Mouse (Mus musculus): ENCODE data around the gene Tecpr2. TPM values are rescaled to one million over a fixed set of nuclear protein-coding genes. Genes with fewer than 3 reads are reported as not detected.
A peak's percentile ranks its signal among the peaks of the same experiment; 100 is the strongest.

Tecpr2 gene
- polyA plus RNA-seq, 1 experiment from 2014 or later = 2.1 TPM

DNA sequence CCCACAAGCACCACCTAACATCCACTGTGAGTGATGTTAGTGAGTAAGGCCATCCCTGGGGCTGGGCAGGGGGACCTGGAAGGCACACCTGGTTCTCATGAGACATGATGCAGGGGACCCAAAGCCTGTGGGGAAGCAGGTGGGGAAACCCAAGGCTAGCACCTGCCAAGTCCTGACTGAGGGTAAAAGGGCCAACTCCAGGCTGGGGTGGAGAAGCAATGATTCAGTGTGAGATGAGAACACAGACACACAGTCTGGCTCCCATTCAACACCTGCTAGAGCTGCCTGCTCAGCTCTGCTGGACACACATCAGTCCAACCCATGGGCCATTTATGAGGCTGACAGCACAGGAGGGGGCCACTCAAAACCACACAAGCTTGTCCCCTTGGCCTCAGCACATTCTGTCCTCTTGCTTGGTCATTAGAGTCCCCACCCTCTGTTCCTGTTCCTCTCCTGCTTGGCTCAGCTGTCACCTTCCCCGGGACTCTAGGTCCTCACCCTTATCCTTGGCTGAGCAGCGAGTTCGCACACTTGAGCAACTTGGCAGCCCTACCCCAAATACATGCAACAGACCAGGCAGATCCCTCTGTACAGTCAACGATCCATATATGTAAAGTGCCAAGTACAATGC is 86.9 kb downstream of the Tecpr2 start:
- Histone ChIP-seq H3K4me2 (ENCODE audit: low read depth, low read length) (peak overlapping the region; percentile 84), H3K9me3 (replicated peaks; ENCODE audit: control insufficient read depth, low read length) (no peaks in the 10 kb centered on the region), H3K4me1 (ENCODE audit: control insufficient read depth, low read depth, low read length) (peaks cover 80% of the 10 kb centered on the region), H3K27ac (ENCODE audit: low read length) (peak overlapping the region; percentile 100), H3K27me3 (ENCODE audit: control insufficient read depth, insufficient read depth, low read depth, low read length) (no peaks in the 10 kb centered on the region), H3K36me3 (ENCODE audit: control insufficient read depth, insufficient read depth) (peaks cover 43% of the 10 kb centered on the region), H3K9ac (ENCODE audit: low read depth, low read length) (peak overlapping the region; percentile 45), H3K4me3 (ENCODE audit: low read depth, low read length) (peak overlapping the region; percentile 90)
- no peak for ATAC-seq (ENCODE audit: low read depth)
- 79% methylated on average over 4 of the region's 4 CpGs for WGBS (ENCODE audit: insufficient replicate concordance)

DNA sequence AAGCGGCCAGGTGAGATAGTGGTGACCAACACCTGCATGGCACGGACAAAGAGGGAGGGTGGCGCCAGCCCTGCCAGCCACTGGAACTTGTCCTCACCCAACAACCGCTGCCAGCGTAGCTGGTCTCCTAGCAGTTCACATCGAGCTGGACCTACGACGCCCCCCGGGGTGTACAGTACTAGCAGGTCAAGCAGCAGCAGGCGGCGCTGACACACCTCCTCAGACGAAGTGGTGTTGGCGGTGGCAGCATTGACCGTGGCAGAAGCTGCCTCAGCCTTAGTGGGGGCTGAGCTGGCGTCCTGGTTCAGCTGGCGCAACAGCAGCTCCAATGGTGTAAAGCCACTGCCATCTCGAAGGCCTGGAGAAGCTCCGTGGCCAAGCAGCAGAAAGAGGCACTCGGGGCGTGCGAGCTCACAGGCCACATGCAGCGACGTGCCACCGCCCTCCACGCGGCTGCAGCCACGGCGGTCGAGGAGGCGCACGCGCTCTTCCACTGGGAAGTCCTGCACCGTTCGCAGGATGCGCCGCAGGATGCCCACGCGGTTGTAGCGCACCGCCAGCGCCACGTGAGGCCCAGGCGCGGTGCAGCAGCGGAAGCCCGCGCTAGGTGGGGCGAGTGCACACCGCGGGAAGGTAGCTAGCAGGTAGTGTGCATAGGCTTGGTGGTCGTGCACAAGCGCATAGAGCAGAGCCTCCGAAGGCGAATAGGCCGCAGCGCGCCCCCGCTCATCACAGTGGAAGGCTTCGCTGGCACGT is 87.7 kb downstream of the Tecpr2 start:
- peak overlapping the region; percentile 100 for H3K27ac ChIP-seq (ENCODE audit: low read length)
- WGBS (ENCODE audit: insufficient replicate concordance) = 89% methylated on average over 58 of the region's 60 CpGs
- no peaks in the 10 kb centered on the region for H3K27me3 ChIP-seq (ENCODE audit: control insufficient read depth, insufficient read depth, low read depth, low read length)
- no peak for ATAC-seq (ENCODE audit: low read depth)
- no peaks in the 10 kb centered on the region for H3K9me3 ChIP-seq (replicated peaks; ENCODE audit: control insufficient read depth, low read length)
- peak overlapping the region; percentile 90 for H3K4me3 ChIP-seq (ENCODE audit: low read depth, low read length)
- peaks cover 40% of the 10 kb centered on the region for H3K36me3 ChIP-seq (ENCODE audit: control insufficient read depth, insufficient read depth)
- peak overlapping the region; percentile 45 for H3K9ac ChIP-seq (ENCODE audit: low read depth, low read length)
- H3K4me1 ChIP-seq (ENCODE audit: control insufficient read depth, low read depth, low read length) = peaks cover 72% of the 10 kb centered on the region
- H3K4me2 ChIP-seq (ENCODE audit: low read depth, low read length) = peak overlapping the region; percentile 84

DNA sequence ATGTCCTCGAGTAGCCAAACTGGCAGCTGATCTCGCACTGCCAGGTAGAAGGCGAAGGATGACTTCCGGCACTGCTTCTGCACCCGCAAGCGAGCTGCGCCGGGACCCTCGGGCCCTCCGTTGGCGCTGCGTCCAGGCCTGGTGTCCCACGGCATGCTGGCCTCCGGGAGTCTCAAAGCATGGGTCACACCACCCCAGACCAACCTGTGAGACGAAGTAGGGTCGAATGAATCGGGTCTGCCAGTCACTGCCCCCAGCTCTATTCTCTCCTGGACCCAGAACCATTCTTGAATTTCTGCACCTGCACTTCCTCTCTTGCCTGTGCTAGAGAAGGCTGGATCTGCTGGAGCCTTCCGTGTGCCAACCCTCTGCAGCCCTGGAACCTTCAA is 88.3 kb downstream of the Tecpr2 start:
- H3K4me2 ChIP-seq (ENCODE audit: low read depth, low read length) = peak overlapping the region; percentile 84
- no peaks in the 10 kb centered on the region for H3K27me3 ChIP-seq (ENCODE audit: control insufficient read depth, insufficient read depth, low read depth, low read length)
- WGBS (ENCODE audit: insufficient replicate concordance) = 95% methylated on average over 18 of the region's 18 CpGs
- H3K27ac ChIP-seq (ENCODE audit: low read length) = peak overlapping the region; percentile 97
- peaks cover 40% of the 10 kb centered on the region for H3K36me3 ChIP-seq (ENCODE audit: control insufficient read depth, insufficient read depth)
- no peak for ATAC-seq (ENCODE audit: low read depth)
- peaks cover 67% of the 10 kb centered on the region for H3K4me1 ChIP-seq (ENCODE audit: control insufficient read depth, low read depth, low read length)
- peak overlapping the region; percentile 98 for H3K9ac ChIP-seq (ENCODE audit: low read depth, low read length)
- no peaks in the 10 kb centered on the region for H3K9me3 ChIP-seq (replicated peaks; ENCODE audit: control insufficient read depth, low read length)
- peak overlapping the region; percentile 90 for H3K4me3 ChIP-seq (ENCODE audit: low read depth, low read length)

DNA sequence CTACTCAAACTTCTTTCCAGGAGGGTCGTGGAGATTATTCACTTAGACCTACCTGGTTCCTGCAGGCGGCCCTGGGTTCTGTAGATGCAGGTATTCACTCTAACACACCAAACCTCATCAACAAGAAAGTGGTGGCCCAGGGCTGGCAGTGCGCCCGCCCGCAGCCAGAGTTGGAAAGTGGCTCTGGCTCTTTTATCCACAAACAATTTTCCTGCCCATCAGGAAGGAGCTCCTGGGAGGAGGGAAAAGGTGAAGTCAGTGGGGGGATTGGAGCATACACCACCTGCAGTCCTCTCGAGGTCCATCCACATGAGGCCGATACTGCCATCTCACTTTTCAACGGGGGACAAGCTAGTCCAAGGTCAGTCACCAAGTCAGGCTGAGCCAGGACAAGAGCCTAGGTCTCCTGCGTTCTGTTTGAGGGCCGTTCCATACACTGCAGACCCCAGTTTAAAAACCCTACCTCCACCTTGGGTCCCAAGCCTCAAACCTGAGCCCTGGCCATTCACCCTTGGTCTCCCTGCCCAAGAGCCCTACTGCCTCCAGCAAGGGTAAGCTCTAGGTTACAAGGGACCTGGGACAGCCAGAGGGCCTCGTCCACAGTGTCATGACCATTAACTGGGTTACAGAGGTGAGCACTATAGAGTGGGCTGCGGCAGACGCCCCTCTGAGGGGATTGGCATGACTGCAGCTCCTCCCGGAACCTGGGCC is 89.0 kb downstream of the Tecpr2 start:
- no peaks in the 10 kb centered on the region for H3K27me3 ChIP-seq (ENCODE audit: control insufficient read depth, insufficient read depth, low read depth, low read length)
- ATAC-seq (ENCODE audit: low read depth) = no peak
- peak overlapping the region; percentile 98 for H3K9ac ChIP-seq (ENCODE audit: low read depth, low read length)
- peaks cover 34% of the 10 kb centered on the region for H3K36me3 ChIP-seq (ENCODE audit: control insufficient read depth, insufficient read depth)
- H3K9me3 ChIP-seq (replicated peaks; ENCODE audit: control insufficient read depth, low read length) = no peaks in the 10 kb centered on the region
- peak overlapping the region; percentile 97 for H3K27ac ChIP-seq (ENCODE audit: low read length)
- 37% methylated on average over 14 of the region's 14 CpGs for WGBS (ENCODE audit: insufficient replicate concordance)
- peaks cover 60% of the 10 kb centered on the region for H3K4me1 ChIP-seq (ENCODE audit: control insufficient read depth, low read depth, low read length)
- H3K4me3 ChIP-seq (ENCODE audit: low read depth, low read length) = peak overlapping the region; percentile 90
- peak overlapping the region; percentile 84 for H3K4me2 ChIP-seq (ENCODE audit: low read depth, low read length)

DNA sequence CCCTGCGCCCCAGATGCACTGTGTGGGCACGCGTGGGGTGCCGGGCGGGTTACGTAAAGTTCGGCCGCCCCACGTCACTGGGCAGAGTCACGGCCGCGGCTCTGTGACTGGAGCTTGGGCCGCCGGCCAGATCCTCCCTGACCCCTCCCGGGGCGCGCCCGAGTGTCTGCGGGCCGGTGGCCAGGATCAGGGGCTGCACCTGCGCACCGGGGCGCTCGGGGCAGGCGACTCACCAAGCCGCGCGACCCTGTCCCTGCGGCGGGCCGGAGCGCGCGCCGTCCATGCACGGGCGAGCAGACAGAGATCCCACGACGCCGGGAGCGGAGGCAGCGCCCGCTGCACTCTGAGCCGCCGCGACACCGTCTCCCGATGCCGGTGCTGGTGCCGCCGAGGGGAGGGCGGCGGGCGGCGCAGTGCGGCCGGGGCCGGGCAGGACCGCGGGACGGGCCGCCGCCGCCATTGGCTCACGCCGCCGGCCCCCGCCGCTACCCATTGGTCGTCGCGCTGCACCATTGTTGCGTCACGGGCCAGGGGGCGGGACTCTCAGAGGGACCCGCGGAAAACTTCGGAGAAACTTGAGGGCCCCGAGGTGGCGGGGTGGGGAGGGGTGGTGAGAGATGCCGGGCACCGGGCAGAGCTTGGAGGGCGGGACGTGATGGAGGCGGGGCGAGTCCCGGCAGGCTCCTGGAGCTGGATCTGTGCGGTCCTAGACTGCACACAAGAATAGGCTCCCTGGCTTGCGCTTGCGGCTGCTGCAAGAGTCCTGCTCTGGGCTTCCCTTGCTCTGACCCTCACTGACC is 89.7 kb downstream of the Tecpr2 start, which contains the start of gene Ankrd9:
TSS of gene Ankrd9 (minus strand) at position 434 of the 800 bp plus-strand sequence.
- peak within 1 kb of the TSS; percentile 90 for H3K4me3 ChIP-seq (ENCODE audit: low read depth, low read length)
- no peaks in the 10 kb centered on the region for H3K27me3 ChIP-seq (ENCODE audit: control insufficient read depth, insufficient read depth, low read depth, low read length)
- peak within 1 kb of the TSS; percentile 84 for H3K4me2 ChIP-seq (ENCODE audit: low read depth, low read length)
- H3K4me1 ChIP-seq (ENCODE audit: control insufficient read depth, low read depth, low read length) = peaks cover 52% of the 10 kb centered on the region
- H3K36me3 ChIP-seq (ENCODE audit: control insufficient read depth, insufficient read depth) = peaks cover 27% of the 10 kb centered on the region
- peak; percentile 85 for ATAC-seq (ENCODE audit: low read depth)
- H3K9ac ChIP-seq (ENCODE audit: low read depth, low read length) = peak within 1 kb of the TSS; percentile 98
- no peaks in the 10 kb centered on the region for H3K9me3 ChIP-seq (replicated peaks; ENCODE audit: control insufficient read depth, low read length)
- H3K27ac ChIP-seq (ENCODE audit: low read length) = peak within 1 kb of the TSS; percentile 97
- under 1% methylated on average over 88 of the region's 90 CpGs for WGBS (ENCODE audit: insufficient replicate concordance)

DNA sequence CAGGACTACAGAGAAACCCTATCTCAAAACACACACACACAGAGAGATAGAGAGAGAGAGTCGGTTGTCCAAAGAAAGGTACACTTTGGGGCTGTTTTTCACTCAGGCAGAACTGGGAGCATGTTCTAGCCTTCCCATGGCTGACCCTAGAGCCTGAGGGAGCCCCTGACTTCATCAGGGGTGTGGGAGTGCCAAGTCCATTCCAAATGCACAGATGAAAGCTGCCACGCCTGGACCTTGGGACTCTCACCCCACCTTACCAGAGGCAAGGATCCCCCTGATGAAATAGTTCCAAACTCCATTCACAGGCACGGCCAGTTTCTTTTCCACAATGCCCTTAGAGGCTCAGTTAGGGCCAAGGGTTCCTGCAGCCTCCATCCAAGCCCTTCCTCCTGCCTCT is 90.7 kb downstream of the Tecpr2 start:
- Histone ChIP-seq H3K9me3 (replicated peaks; ENCODE audit: control insufficient read depth, low read length) (no peaks in the 10 kb centered on the region), H3K27ac (ENCODE audit: low read length) (peak overlapping the region; percentile 82), H3K4me3 (ENCODE audit: low read depth, low read length) (peak overlapping the region; percentile 90), H3K9ac (ENCODE audit: low read depth, low read length) (peak overlapping the region; percentile 98), H3K27me3 (ENCODE audit: control insufficient read depth, insufficient read depth, low read depth, low read length) (no peaks in the 10 kb centered on the region), H3K4me1 (ENCODE audit: control insufficient read depth, low read depth, low read length) (peaks cover 43% of the 10 kb centered on the region), H3K36me3 (ENCODE audit: control insufficient read depth, insufficient read depth) (peaks cover 25% of the 10 kb centered on the region), H3K4me2 (ENCODE audit: low read depth, low read length) (peak overlapping the region; percentile 84)
- ATAC-seq (ENCODE audit: low read depth) = no peak
- 55% methylated on average over 3 of the region's 3 CpGs for WGBS (ENCODE audit: insufficient replicate concordance)

DNA sequence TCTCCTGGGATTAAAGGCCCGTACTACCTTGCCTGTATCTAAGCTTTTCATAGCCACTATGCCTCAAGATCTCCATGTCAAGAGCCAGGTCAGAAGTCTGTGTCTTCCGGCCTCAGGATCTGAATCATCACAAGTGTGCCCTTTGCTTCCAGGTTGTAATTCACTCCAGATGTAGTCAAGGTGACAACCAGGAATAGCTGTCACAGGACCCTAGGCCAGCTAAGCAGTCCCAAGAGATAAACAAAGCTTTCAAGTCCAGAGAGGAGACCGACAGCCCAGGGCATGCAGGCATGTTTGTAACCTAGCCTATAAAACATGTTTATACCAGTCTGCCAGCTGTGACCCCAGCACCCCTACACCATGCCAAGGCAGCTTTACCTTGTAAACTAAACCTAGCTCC is 92.7 kb downstream of the Tecpr2 start:
- no peak overlapping the region for H3K27ac ChIP-seq (ENCODE audit: low read length)
- ATAC-seq (ENCODE audit: low read depth) = no peak
- H3K4me2 ChIP-seq (ENCODE audit: low read depth, low read length) = no peak overlapping the region
- no peaks in the 10 kb centered on the region for H3K9me3 ChIP-seq (replicated peaks; ENCODE audit: control insufficient read depth, low read length)
- 83% methylated on average over 3 of the region's 3 CpGs for WGBS (ENCODE audit: insufficient replicate concordance)
- peaks cover 24% of the 10 kb centered on the region for H3K4me1 ChIP-seq (ENCODE audit: control insufficient read depth, low read depth, low read length)
- H3K36me3 ChIP-seq (ENCODE audit: control insufficient read depth, insufficient read depth) = peaks cover 10% of the 10 kb centered on the region
- H3K9ac ChIP-seq (ENCODE audit: low read depth, low read length) = no peak overlapping the region
- no peak overlapping the region for H3K4me3 ChIP-seq (ENCODE audit: low read depth, low read length)
- H3K27me3 ChIP-seq (ENCODE audit: control insufficient read depth, insufficient read depth, low read depth, low read length) = no peaks in the 10 kb centered on the region

DNA sequence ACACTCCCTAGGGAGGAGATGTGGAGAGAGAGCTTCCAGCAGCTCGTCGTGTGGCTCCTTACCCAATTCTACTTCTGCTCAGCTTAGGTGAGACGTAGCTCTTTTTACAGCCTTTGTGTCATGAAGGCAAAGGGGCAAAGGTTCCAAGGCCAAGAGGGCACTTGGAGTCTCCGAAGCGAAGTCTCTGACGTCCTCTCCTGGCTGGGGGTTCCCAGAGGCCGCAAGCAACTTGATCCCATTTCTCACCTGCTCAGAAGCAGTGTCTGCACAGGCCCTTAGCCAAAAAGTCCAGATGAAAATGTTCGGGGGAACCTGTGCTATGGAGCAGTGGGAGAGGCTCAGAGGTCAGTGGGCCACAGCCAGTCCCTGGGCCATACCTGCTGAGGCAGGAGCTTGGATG is 94.0 kb downstream of the Tecpr2 start:
- H3K4me2 ChIP-seq (ENCODE audit: low read depth, low read length) = no peak overlapping the region
- no peaks in the 10 kb centered on the region for H3K36me3 ChIP-seq (ENCODE audit: control insufficient read depth, insufficient read depth)
- peaks cover 11% of the 10 kb centered on the region for H3K4me1 ChIP-seq (ENCODE audit: control insufficient read depth, low read depth, low read length)
- ATAC-seq (ENCODE audit: low read depth) = no peak
- no peaks in the 10 kb centered on the region for H3K27me3 ChIP-seq (ENCODE audit: control insufficient read depth, insufficient read depth, low read depth, low read length)
- H3K4me3 ChIP-seq (ENCODE audit: low read depth, low read length) = no peak overlapping the region
- no peak overlapping the region for H3K9ac ChIP-seq (ENCODE audit: low read depth, low read length)
- H3K9me3 ChIP-seq (replicated peaks; ENCODE audit: control insufficient read depth, low read length) = no peaks in the 10 kb centered on the region
- no peak overlapping the region for H3K27ac ChIP-seq (ENCODE audit: low read length)
- 77% methylated on average over 8 of the region's 8 CpGs for WGBS (ENCODE audit: insufficient replicate concordance)
